Mouse (Mus musculus) cortical plate, adult 2 months (tissue): ENCODE measurements at regions not wholly inside any gene's neighbourhood (a gene's known extent, or its start where the extent isn't known, plus 50 kb on each side); places are given as distances from the start of the nearest gene placed in this dataset.

Source experiments
- CTCF ChIP-seq: fragments of 200-500 bp; IDR thresholded peaks from 2 replicates; pipeline ENCODE4 v1.5.1; 2011; ENCODE audit warnings: mild to moderate bottlenecking, control low read depth, low read length; ENCODE audit not compliant: insufficient read depth; ENCODE audit errors: extremely low read depth
- POLR2A ChIP-seq: fragments of 200-500 bp; IDR thresholded peaks from 2 replicates; pipeline ENCODE4 v1.6.1; 2011; ENCODE audit warnings: mild to moderate bottlenecking, low read length, control low read depth; ENCODE audit not compliant: insufficient read depth; ENCODE audit errors: extremely low read depth

- no peak for TF ChIP-seq CTCF
- TF ChIP-seq POLR2A: no peak
These were observed 197.8 kb downstream of the Enc1 start for GRCm38 (mm10) chr13:97438692-97439091.
